Mouse (Mus musculus): ENCODE measurements at regions not wholly inside any gene's neighbourhood (a gene's known extent, or its start where the extent isn't known, plus 50 kb on each side); places are given as distances from the start of the nearest gene placed in this dataset.

DNA sequence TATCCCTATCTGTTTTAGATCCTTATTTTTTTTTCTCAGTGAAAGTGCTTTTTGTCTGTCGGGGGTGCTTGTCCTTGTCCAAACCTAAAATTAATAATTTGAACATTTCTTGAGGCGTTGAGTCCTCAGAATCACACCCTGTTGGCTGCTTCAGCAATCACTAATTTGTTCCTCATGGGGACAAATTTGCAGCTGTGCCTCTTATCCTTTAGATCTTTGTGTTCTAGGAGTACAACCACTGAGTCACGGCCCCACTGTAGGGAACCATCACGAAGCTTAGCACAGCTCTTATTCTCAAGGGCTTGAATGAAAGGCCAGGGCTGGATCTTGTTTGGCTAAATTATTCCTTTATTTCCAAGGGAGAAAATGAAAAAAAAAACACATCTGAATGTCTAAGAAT is 57.6 kb upstream of the Gm4737 start:
- no peaks in the 10 kb centered on the region for H3K36me3 ChIP-seq (replicated peaks)
- no peaks in the 10 kb centered on the region for H3K4me1 ChIP-seq
- 65% methylated on average over 4 of the region's 4 CpGs for WGBS
- H3K4me3 ChIP-seq = no peak overlapping the region
- no peaks in the 10 kb centered on the region for H3K27me3 ChIP-seq (replicated peaks; ENCODE audit: low read depth, poor library complexity, severe bottlenecking)
- H3K9me3 ChIP-seq = no peaks in the 10 kb centered on the region
- no peak overlapping the region for H3K27ac ChIP-seq (replicated peaks)
- DNase-seq (ENCODE audit: low spot score) = no peak

DNA sequence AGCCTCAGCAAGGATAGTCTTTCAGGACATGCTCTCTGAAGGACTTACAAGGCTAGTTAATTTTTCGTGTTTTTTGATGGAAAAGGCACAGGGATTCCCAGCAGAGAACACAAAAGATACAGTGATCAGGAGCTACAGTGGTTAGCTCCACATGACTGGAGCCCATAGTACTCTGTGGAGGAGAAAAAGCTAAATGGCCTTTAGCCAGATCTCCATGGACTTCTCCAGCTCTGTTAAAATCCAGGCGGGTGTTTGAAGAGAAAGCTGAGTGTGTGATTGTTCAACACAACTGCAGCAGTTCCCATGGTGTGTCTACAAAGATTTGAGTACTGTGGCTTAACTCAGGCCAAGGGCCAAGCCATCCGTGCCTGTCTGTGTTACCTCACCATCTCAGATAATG is 57.0 kb upstream of the Gm4737 start:
- H3K4me1 ChIP-seq = no peaks in the 10 kb centered on the region
- no peaks in the 10 kb centered on the region for H3K9me3 ChIP-seq
- H3K4me3 ChIP-seq = no peak overlapping the region
- H3K27ac ChIP-seq (replicated peaks) = no peak overlapping the region
- no peaks in the 10 kb centered on the region for H3K36me3 ChIP-seq (replicated peaks)
- WGBS = 82% methylated on average over 3 of the region's 3 CpGs
- H3K27me3 ChIP-seq (replicated peaks; ENCODE audit: low read depth, poor library complexity, severe bottlenecking) = no peaks in the 10 kb centered on the region
- no peak for DNase-seq (ENCODE audit: low spot score)

DNA sequence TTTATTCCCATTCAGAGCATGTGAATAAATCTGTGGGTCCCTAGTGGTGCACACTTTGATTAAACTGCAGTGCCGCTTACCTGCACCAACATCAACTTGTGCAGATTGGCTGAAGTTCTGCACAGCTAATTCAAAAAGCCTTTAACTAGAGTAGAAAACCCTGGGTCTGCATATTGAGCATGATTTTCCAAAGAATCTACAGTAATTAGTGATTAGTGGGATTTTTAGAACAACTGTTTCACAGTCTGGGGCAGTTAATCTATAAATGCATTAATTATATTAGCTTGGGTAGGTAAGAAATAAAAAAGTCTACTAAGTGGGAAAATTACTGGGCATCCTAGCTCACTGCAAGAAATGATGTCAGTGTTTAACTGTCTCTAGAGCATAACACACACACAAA is 50.2 kb upstream of the Gm4737 start:
- Histone ChIP-seq H3K27ac (replicated peaks) (no peak overlapping the region), H3K36me3 (replicated peaks) (no peaks in the 10 kb centered on the region), H3K27me3 (replicated peaks; ENCODE audit: low read depth, poor library complexity, severe bottlenecking) (no peaks in the 10 kb centered on the region), H3K9me3 (no peaks in the 10 kb centered on the region), H3K4me3 (no peak overlapping the region), H3K4me1 (no peaks in the 10 kb centered on the region)
- no peak for DNase-seq (ENCODE audit: low spot score)
- 96% methylated on average over 1 of the region's 1 CpGs for WGBS

All from embryonic facial prominence, embryonic 10.5 days (tissue).